Mouse (Mus musculus) spleen, postnatal 14 days (tissue): ENCODE results near the gene Lpin2.

Source experiments
- DNase-seq, 2 experiments: peaks; one replicate each; pipeline ENCODE4 v3.0.0; 2021 to 2022; ENCODE audit warnings: low spot score in 2 of 2

The Lpin2 gene

DNA sequence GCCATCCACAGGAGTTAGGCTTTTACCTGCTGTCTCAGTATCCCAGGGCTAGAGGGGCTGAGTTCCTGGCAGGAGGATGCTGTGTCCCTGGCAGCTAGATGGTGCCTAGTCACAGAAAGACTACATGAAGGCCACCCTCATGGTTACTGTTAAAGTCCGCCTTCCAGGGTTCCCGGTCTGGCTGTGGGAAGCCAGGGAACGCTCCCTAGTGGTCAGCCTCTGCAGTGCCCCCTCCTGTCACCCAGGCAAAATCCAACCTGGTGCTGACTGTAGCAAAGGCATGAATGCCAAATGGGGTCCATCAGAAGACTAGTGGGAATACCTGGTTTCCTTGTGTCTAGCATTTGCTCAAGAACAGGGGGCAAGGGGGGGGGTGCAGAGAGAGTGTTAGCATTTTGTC, 78.3 kb downstream of the Lpin2 start:
- no peak for DNase-seq

DNA sequence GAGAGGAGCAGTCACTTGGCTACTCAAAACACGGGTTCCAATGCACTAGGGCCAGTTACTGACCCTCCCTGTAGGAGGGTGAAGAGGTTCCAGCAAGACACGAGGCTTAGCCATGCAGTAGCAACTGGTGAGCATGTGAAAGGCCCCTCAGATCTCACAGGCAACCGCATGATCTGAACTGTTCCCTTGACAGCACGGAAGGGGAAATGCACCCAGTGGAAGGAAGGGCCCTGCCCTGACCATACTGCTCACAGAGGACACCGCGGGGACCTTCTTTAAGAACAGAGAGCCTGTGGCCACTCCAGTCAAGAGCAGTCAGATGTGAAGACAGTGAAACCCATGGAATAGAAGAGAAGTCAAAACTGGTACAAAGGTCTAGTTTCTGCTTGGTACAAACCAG, 80.8 kb downstream of the Lpin2 start:
- DNase-seq = no peak

DNA sequence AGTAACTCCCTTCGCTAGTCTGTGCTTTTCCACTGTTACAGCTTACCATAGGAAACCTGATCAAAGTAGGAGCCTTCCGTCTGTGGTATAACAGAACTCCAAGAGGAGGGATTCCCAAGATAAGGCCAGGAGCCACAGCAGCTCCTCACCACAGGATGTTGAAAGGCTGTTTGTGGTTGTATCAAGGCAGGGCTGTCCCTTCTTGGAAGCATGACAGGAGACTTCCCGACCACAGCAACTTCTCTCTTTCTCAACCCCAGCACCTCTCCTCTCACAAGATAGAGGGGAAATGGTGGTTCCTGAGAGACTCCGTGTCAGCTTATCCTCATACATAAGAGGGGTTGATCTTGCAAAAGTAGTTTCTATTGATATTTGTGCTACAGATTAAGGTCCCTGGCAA, 82.4 kb downstream of the Lpin2 start:
- no peak for DNase-seq

DNA sequence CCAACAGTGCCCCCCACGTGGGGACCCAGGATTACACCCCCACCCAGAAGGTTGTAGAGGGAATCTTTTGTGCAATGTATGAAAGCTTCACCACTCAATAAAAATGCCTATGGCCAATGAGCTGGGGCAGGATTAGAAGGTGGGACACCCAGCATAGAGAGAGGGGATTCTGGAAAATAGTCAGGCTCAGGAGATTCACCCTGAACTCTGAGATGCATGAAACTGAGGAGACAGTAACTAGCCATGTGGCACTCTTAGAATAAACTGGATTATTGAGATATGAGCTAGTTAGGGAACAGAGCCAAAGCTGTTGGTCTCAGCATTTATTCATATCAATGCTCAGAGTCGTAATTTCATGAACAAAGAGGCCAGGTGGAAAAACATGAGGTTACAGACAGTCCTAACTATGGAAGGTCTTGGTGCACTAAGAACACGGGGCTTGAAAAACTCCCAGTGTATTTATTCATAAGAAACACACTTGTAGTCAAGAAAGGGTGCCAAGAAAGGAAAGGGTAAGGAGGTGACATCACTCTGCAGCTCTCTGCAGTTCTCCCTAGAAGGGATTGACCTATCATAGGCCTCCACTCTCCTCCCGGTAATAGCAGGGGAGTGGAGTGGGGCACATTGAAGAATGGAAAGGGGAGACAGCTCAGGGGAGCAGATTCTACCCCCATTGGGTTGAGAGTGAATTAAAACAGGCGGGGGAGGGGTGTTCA, 83.1 kb downstream of the Lpin2 start:
- DNase-seq = no peak

DNA sequence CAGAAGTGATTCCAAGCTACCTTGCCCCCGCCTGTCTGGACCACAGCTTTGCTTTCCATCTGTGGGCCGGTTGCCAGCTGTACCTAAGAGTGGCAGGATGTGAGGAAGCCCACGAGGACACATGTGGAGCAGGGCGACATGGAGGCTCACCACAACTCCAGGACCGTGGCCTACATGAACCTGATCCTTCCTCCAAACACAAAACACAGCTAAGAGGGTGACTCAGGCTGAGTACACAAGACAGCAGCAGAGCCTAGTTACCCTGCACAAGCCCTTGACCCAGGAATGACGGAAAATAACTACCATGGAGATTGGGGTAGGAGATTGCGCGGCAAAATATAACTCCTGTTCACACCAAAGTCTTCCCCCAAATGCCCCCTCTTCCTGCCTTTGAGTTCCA, 85.0 kb downstream of the Lpin2 start:
- no peak for DNase-seq

DNA sequence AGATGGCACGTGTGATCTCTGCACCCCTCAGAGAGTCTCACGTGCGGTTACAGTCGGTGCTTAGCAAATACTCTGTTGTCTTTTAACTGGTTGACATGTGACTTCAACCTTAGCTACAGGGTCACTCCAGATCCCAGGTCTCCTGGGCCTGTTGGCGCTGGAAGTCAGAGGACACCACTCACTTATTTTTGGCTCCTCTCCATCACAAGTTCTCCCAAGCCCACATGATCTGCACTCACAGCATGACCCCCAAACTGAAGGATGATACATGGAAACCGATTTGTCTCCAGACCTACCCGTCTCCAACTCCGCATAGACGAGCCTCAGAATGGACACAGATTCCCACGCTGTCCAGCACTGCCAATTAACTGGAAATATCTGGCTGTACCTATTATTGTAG, 85.8 kb downstream of the Lpin2 start:
- DNase-seq = no peak

DNA sequence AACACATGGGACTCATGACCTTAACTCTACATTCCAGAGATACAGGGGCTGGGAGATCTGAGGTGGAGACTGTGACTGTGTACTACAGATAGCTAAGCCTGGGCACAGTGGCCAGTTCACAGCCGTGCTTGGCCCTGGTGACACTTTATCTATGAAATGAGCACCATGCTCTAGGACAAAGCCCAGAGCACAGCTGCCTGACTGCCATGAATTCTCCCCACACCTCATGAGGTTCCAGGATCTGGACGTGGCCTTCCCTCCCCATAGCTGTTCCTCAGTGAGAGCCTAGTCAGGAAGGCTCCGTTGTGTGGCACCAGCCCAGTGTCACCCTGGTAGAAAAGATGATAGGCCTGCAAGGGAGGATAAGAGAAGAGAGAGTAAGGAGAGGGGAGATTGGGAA, 86.2 kb downstream of the Lpin2 start:
- no peak for DNase-seq

DNA sequence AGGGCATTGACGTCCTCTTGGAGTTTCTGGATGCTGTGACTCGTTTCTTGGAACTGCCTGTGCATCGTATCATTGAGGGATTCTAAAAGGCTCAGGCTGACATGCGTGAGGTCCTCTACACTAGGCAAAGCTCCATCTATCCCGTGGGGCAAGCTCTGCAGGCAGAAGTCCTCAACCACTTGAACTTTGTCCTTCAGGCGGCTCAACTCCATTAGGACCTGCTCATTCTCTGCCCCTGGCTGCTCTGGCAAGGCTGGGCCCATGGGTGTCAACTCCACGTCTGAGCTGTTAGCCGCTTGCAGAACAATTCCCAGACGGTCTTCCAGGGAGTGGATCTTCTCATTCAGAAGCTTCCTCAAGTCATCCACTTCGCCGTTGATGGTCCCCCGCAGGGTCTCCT, 91.5 kb downstream of the Lpin2 start:
- DNase-seq = no peak

DNA sequence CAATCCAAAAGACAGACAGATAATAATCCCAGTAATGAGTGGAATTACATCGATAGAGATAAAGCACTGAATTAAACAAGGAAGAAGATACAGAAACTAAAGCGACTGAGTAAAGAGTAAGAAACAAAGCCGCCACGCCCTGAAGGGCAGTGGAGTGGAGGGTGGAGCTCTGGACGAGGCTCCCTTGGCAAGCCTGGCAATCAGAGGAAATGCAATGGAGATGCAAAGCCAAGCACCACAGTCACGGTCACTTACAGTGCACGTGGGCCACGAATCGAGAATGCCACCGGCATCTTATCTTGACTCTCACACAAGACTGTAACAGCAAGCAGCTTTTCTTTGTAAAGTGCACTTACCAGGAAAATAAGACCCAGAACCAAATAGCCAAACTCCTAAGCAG, 94.4 kb downstream of the Lpin2 start:
- no peak for DNase-seq

DNA sequence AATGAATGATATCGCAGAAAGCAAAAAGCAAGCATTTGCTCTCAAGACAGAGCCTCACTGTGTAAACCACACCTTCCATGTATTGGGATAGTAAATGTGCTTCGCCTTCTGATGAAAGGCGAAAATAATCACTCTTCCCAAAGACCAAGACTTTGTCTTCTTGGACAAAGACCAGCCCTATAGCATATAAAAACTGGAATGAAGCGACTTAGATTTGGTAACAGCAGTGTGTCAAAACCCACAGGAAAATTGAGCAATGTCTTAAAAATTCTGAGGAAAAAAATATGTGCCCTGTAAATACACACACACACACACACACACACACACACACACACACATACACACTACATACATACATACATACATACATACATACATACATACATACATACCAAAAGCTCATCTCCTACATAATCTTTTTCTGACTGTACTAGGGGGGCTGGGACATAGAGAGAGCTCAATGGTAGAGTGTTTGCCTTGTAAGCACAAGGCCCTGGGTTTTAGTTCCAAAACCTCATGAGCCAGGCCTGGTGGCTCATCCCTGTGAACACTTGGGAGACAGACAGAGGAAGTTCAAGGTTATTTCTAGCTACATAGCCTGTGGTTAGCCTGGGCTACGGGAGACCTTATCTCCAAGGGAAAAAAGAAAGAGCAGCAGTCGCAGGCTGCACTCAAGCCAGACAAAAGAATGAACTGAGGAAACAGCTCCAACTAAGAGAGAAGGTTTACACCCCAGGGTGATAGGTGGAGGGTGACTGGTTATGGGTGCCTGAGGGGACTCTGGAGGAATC, 95.5 kb downstream of the Lpin2 start:
- no peak for DNase-seq

DNA sequence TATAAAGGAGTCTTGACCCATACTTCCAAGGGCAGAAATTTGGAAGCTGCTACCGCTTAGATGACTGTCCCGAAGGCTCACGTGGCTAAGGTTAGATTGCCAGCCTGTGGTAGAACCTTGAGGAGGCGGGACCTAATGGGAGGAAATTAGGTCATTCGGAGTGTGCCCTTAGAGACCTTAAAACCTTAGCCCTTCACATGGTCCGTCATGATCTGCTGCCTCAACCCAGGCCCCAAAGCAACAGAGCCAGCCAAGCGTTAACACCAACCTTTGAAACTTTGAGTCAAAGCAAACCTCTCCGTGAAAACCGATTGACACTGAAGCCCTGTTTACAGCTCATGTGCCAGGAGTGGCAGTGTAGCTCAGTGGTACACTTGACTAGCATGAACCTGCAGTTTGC, 100.4 kb downstream of the Lpin2 start:
- no peak for DNase-seq

DNA sequence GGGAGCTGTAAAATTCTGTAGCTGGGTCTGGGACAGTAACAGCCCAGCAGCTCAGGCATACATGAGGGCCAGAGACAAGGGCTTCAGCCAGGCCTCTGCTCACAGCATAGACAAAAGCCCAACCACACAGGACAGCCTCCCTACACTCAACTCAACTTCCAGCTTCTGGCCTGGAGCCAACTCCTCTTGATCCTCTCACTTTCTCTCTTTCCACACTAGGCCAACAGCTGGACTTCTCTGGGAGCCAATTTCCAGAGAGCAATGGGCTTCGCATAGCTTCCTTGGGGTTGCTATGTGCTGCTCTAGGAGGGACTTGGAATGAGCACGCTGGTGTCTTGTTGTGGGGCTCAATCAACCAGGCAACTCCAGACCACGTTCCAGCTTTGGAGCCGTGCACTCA, 100.9 kb downstream of the Lpin2 start:
- DNase-seq = no peak

DNA sequence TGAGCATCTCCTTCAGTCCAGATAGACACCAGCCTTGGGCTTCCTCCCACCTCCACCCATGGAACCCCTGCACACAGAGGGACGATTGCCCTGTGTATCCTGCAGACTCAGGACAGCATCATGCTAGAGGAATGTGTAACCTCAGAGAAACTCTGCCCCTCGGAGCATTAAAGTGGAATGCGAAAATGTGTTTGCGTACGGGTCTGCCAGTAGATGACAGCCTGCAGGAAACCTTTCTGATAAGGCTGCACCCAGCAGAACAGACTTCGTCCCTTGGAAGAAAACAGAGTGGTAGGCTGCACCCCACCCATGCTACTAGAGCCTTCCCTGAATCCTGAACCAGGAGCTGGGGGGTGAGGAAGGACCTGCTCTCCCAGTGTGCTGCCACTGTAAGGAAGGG, 102.5 kb downstream of the Lpin2 start:
- DNase-seq = no peak

DNA sequence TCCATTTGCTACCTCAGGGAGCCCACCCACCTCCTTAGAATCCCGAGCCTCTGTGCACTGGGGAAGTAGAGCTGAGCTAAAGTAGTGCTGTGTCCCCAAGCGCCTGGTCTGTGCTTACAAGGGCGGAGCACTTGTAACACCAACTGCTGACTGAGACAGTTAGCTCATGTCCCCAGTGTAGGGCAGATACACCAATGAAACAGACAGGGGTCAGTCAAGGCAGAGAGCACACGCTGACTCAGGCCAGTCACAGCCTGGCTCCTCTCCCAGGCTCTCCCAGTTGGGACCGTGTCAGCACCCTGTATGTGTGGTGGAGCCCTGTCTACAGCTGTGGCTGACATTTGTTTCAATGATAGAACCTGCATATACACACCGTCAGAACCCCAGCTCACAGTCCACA, 103.6 kb downstream of the Lpin2 start:
- DNase-seq = no peak

DNA sequence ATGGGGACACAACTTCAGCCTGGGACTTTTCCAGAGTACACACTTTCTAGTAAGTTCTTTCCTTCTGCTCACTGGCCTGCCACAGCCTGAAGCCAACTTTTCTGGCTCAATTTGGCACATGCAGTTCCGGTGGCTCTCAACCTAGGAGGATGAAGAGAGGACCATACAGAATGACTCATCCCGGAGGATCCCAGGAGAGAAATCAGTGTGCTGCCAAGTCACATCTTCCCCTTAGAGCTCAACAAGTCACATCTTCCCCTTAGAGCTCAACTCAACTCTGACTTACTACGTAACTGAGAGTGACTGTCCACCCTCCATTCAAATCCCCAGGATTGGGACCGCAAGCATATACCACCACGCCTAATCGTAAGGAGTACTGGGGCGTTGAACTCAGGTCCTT, 105.2 kb downstream of the Lpin2 start:
- no peak for DNase-seq

DNA sequence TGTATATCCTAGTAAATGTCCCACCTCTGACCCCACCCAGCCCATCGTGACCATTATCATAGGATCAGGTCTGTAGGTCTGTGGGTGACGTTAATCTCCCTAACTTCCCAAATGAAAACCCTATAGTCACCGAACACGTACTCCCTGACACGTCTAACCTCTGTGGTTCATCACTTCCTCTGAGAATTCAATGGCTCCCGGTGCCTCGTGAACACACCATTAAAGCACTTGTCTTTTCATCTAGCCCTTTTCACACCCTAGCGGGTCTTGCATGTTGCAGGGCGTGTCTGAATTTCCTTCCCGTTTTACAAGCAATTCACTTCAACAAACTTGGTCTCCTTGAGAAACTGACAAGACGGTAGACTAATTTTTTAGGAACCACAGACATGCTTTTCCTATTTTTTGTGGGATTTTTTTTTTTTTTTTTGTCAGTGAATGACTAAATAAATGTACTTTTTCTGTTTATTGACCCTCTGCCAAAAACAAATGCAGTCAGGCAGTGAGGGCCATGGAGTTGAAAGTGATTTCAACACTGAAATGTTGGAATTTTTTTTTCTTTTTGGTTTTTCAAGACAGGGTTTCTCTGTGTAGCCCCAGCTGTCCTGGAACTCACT, 105.9 kb downstream of the Lpin2 start:
- DNase-seq = peak in 1 of 2 experiments; percentile 36

DNA sequence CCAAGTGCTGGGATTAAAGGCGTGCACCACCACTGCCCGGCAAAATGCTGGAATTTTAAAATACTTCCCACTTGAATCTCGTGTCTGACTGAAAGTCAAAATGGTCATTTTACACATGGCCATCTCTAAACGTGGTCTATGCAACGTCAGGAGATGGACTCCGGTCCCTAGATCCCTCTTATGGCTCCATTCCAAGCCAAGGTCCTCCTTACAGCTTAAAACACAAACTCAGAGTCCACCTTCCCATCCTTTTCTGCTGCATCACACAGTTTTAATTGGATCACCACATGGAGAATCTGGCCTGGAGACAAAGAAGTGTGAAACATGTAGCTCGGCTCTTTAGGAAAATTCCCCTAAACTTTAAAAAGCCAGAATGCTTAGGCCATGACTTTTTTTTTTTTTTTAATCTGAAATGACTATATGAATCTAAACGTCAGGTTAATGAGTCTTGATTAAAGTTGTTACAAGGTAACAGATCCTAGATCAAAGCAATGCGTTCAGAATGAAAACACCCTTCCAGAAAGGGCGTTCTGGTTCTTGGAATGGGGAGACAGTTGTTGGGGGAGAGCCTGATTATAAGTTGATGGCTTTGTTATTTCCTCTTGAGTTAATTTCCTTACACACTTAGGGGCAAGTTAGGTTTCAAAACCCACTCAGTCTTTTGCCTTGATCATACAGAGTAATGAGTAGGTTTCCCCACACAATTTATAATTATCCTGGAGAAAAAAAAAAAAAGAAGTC, 106.6 kb downstream of the Lpin2 start:
- DNase-seq = no peak

DNA sequence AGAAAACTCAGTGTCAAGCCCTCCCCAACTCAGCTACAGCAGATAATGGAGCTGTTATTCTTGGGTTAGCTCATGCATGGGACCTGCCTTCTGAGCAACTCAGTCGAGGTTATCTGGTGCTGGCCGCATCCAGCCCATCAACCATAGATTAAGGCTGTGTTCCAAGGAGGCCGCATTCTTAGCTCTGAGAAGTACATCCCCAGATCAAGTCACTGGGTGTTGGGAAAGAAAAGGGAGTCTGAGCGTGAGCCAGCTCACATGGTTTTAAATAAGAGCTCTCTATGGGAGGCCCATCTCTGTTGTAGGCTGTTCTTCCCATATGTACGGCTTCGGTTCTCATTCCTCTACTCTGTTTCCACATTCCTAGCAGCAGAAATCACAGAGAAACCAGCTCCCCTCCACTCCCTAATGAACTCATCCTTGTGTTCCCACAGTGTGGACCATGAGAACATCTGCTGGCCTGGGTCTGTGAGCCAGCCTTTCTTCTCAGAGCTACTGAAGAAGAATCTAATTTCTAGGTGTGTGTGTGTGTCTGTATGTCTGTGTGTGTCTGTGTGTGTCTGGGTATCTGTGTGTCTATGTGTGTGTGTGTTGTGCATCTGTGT, 107.3 kb downstream of the Lpin2 start:
- no peak for DNase-seq

DNA sequence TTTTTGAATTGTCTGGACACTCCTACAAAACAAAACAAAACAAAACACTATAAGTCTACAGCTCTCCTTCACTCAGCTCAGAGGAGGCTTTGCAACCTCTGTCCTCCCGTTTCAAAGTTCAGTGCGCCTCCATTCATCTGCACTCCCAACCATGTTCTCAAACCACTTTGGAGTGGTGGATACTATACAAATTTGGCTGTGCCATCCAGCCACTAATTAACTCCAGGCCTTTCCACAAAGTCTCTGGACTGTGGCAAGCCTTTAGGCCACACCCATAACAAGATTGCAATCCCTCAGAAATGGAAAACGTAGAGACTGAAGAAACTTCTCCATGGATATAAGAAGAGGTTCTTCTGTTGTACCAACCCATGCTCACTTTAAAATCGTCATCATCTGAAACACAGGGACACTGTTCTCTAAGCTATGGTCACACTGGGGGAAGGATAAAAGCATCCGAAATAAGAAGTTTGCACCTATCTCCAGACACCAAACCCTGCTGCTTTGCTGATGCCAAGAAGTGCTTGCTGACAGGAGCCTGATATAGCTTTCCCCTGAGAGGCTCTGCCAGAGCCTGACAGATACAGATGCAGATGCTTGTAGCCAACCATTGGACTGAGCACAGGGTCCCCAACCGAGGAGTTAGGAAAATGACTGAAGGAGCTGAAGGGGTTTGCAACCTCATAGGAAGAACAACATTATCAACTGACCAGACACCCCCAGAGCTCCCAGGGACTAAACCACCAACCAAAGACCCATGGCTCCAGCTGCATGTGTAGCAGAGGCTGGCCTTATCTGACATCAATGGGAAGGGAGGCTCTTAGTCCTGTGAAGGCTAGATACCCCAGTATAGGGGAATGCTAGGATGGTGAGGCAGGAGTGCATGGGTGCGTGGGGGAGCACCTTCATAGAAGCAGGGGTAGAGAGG, 108.4 kb downstream of the Lpin2 start:
- DNase-seq = no peak

DNA sequence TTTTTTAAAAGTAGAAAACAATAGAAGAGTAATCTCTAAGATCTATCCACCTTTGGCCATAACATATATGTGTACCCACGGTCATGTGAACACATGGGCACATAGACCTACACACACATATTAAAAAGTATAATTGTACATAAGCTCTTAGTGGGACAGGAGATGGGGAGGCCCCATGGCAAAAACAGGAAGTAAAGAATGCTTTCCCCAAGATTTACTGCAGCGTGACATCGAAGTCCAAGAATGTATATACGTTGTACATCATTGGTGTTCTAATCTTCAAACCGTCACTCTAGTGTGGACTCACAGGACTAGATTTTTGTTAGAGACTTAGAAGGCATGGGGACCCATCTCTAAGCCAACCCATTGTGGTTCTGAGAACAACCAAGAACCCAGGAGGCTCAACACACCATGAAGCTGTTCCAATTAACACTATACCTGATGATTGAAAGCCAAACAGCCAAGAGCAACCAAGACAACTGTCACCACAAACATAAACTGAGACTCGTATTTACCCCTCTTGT, 109.6 kb downstream of the Lpin2 start:
- no peak for DNase-seq

DNA sequence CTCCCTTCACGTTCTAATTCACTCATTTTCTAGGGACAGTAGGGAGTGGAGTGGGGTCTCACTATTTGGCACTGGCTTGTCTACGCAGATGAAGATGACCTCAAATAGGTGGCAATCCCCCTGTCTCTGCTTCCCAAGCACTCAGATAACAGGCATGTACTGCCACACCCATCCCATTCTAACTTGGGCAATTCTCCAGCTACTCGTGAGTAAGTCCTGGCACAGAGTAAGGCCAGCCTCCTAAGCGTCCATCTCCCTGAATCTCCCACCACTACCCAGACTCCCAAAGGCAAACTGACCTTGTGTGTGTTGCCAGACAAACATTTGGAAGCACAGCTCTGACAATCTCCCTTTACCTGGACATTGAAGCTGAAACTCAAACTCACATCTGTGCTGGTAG, 110.5 kb downstream of the Lpin2 start:
- no peak for DNase-seq
